Mouse (Mus musculus) heart, postnatal 10 days (tissue): Measurements from ENCODE around the gene Mrpl49. TPM values are rescaled to one million over a fixed set of nuclear protein-coding genes. Genes with fewer than 3 reads are reported as not detected.
A peak's percentile ranks its signal among the peaks of the same experiment; 100 is the strongest.

Experiments used
- DNase-seq, 2 experiments: peaks; one replicate each; pipeline ENCODE4 v3.0.0; 2021
- intact Hi-C: fragments of 180-260 bp; cut with DNase I; formaldehyde crosslinking; loops from one replicate; pipeline ENCODE4 v1.15.1; 2025
- total RNA-seq, 2 experiments: library from RNA; stranded (reverse); gene quantifications; 2 replicates each; pipeline ENCODE4 v1.2.3; 2021

Gene Mrpl49
- total RNA-seq, 2 experiments from 2014 or later: 41.7 to 46.7 TPM

- intact Hi-C loops: no loop called here
- peak; percentile 92 for DNase-seq
Observed at GRCm38 (mm10) chr19:6067724-6068415, 10.3 kb upstream of the Mrpl49 start, which contains the start of gene Tm7sf2. Tm7sf2 (minus strand) TSS chr19:6068373.

- intact Hi-C loops: no loop called here
- peak; percentile 72 to 86 for DNase-seq
Observed at GRCm38 (mm10) chr19:6067011-6067723, 9.6 kb upstream of the Mrpl49 start.

GRCm38 (mm10) chr19:6066571-6066970 is 9.0 kb upstream of the Mrpl49 start:
- DNase-seq: no peak
- intact Hi-C loops: no loop called here

GRCm38 (mm10) chr19:6063081-6063480 is 5.5 kb upstream of the Mrpl49 start:
- no peak for DNase-seq
- intact Hi-C loops: no loop called here

GRCm38 (mm10) chr19:6062418-6062817 is 4.8 kb upstream of the Mrpl49 start:
- DNase-seq: no peak
- intact Hi-C loops: no loop called here

GRCm38 (mm10) chr19:6061641-6062302 is 4.2 kb upstream of the Mrpl49 start:
- DNase-seq: peak; percentile 46 to 56
- intact Hi-C loops: loop anchor here (2.0 kb wide), 1 partner anchor 15 kb away; the partner anchor contains the start of gene Vps51

- DNase-seq: peak; percentile 96 to 97
- intact Hi-C loops: loop anchor here (2.0 kb wide), 1 partner anchor 16 kb away; the partner anchor contains the start of gene Vps51
Observed at GRCm38 (mm10) chr19:6061021-6061533, 3.5 kb upstream of the Mrpl49 start, which contains the start of gene Znhit2. Znhit2 (plus strand) TSS chr19:6061192.

GRCm38 (mm10) chr19:6058966-6059365 is 1.4 kb upstream of the Mrpl49 start:
- intact Hi-C loops: no loop called here
- no peak for DNase-seq

GRCm38 (mm10) chr19:6058513-6058912 is 928 bp upstream of the Mrpl49 start:
- DNase-seq: no peak
- intact Hi-C loops: no loop called here

- intact Hi-C loops: no loop called here
- DNase-seq: no peak
Observed at GRCm38 (mm10) chr19:6056696-6057095, 889 bp downstream of the Mrpl49 start.

GRCm38 (mm10) chr19:6054296-6054695 is 3.3 kb downstream of the Mrpl49 start:
- no peak for DNase-seq
- intact Hi-C loops: no loop called here

GRCm38 (mm10) chr19:6052516-6052915 is 5.1 kb downstream of the Mrpl49 start:
- intact Hi-C loops: no loop called here
- DNase-seq: no peak

- intact Hi-C loops: loop anchor here (5.0 kb wide), 1 partner anchor 78 kb away; the partner anchor contains the start of gene Snx15
- DNase-seq: no peak
Observed at GRCm38 (mm10) chr19:6048681-6049410, 8.7 kb downstream of the Mrpl49 start.

- no peak for DNase-seq
- intact Hi-C loops: loop anchor here (5.0 kb wide), 1 partner anchor 79 kb away; the partner anchor contains the start of gene Snx15
Observed at GRCm38 (mm10) chr19:6047899-6048166, 9.8 kb downstream of the Mrpl49 start.

GRCm38 (mm10) chr19:6047154-6047898 is 10.3 kb downstream of the Mrpl49 start:
- no peak for DNase-seq
- intact Hi-C loops: loop anchor here (5.0 kb wide), 1 partner anchor 80 kb away; the partner anchor contains the start of gene Snx15

GRCm38 (mm10) chr19:6046294-6047153 is 11.1 kb downstream of the Mrpl49 start, which contains the start of gene Syvn1:
Syvn1 (plus strand) TSS chr19:6046576.
- intact Hi-C loops: loop anchor here (5.0 kb wide), 1 partner anchor 81 kb away; the partner anchor contains the start of gene Snx15
- DNase-seq: peak; percentile 94 to 95

- no peak for DNase-seq
- intact Hi-C loops: loop anchor here (5.0 kb wide), 1 partner anchor 82 kb away; the partner anchor contains the start of gene Snx15
Observed at GRCm38 (mm10) chr19:6045366-6046293, 12.0 kb downstream of the Mrpl49 start.
